Mouse (Mus musculus) granulocyte monocyte progenitor cell, adult 5-6 weeks (primary cell): ENCODE measurements around the gene Onecut3. TPM values are rescaled to one million over a fixed set of nuclear protein-coding genes. Genes with fewer than 3 reads are reported as not detected.

Experiments used
- ATAC-seq: replicated peaks from 2 replicates; pipeline ENCODE4 v1.8.0; 2016; ENCODE audit warnings: mild to moderate bottlenecking, moderate TSS enrichment, inconsistent platforms; ENCODE audit not compliant: poor library complexity, severe bottlenecking
- total RNA-seq, 2 experiments: library from RNA; stranded (forward) in 1 of 2; stranded (reverse) in 1 of 2; fragments of 200-712, 200-1000 nt in 1 of 2; fragments of >200 nt in 1 of 2; fragmentation: Nextera tagmentation in 1 of 2; gene quantifications; 2 replicates each; pipeline ENCODE4 v1.2.3; 2014 to 2017

Gene Onecut3
- total RNA-seq, 2 experiments from 2014 or later, result not detected

GRCm38 (mm10) chr10:80548428-80549006 is 53.9 kb downstream of the Onecut3 start:
- ATAC-seq, result peak; percentile 74

GRCm38 (mm10) chr10:80549279-80549678 is 54.6 kb downstream of the Onecut3 start:
- ATAC-seq, result no peak

GRCm38 (mm10) chr10:80552364-80552763 is 57.7 kb downstream of the Onecut3 start:
- ATAC-seq, result no peak

- no peak for ATAC-seq
Measured at GRCm38 (mm10) chr10:80553575-80553974, 58.9 kb downstream of the Onecut3 start.

- no peak for ATAC-seq
Measured at GRCm38 (mm10) chr10:80553997-80554396, 59.4 kb downstream of the Onecut3 start.

- ATAC-seq, result no peak; the same call in 1 of the 2 replicates
Measured at GRCm38 (mm10) chr10:80557346-80557965, 62.8 kb downstream of the Onecut3 start.

- ATAC-seq, result no peak
Measured at GRCm38 (mm10) chr10:80559431-80559830, 64.8 kb downstream of the Onecut3 start.

- ATAC-seq, result peak; percentile 57
Measured at GRCm38 (mm10) chr10:80560621-80561020, 66.0 kb downstream of the Onecut3 start.

GRCm38 (mm10) chr10:80561116-80561944 is 66.7 kb downstream of the Onecut3 start, which contains the start of gene Rexo1:
Gene Rexo1, minus strand, starts transcription at chr10:80561560.
- peak; percentile 67 for ATAC-seq

GRCm38 (mm10) chr10:80566375-80567092 is 71.9 kb downstream of the Onecut3 start:
- ATAC-seq, result peak; percentile 49

Other genes starting within 250 kb of the Onecut3 start
- gene Ndufs7, start 245.7 kb upstream of the Onecut3 start, total RNA-seq (2014; fragmentation: Nextera tagmentation), result 109 and 191 TPM in 2 replicates
- gene Ndufs7, start 245.7 kb upstream of the Onecut3 start, total RNA-seq (2017), result 97.9 and 124 TPM in 2 replicates
- 4.8 and 6.9 TPM in 2 replicates for gene Gamt, start 233.8 kb upstream of the Onecut3 start, total RNA-seq (2014; fragmentation: Nextera tagmentation)
- 3.1 and 5.7 TPM in 2 replicates for gene Gamt, start 233.8 kb upstream of the Onecut3 start, total RNA-seq (2017)
- 128 and 145 TPM in 2 replicates for gene Dazap1, start 233.3 kb upstream of the Onecut3 start, total RNA-seq (2014; fragmentation: Nextera tagmentation)
- gene Dazap1, start 233.3 kb upstream of the Onecut3 start, total RNA-seq (2017), result 154 and 157 TPM in 2 replicates
- 3,725 and 3,829 TPM in 2 replicates for gene Rps15, start 202.4 kb upstream of the Onecut3 start, total RNA-seq (2014; fragmentation: Nextera tagmentation)
- 2,646 and 2,810 TPM in 2 replicates for gene Rps15, start 202.4 kb upstream of the Onecut3 start, total RNA-seq (2017)
- not detected in 2 replicates for gene Apc2, start 198.9 kb upstream of the Onecut3 start, total RNA-seq (2014; fragmentation: Nextera tagmentation)
- gene Apc2, start 198.9 kb upstream of the Onecut3 start, total RNA-seq (2017), result not detected in 2 replicates
- gene 2310011J03Rik, start 174.3 kb upstream of the Onecut3 start, total RNA-seq (2014; fragmentation: Nextera tagmentation), result 35.2 and 45.0 TPM in 2 replicates
- gene 2310011J03Rik, start 174.3 kb upstream of the Onecut3 start, total RNA-seq (2017), result 16.4 and 17.4 TPM in 2 replicates
- 6.7 and 7.2 TPM in 2 replicates for gene Pcsk4, start 165.3 kb upstream of the Onecut3 start, total RNA-seq (2014; fragmentation: Nextera tagmentation)
- 0.98 and 1.6 TPM in 2 replicates for gene Pcsk4, start 165.3 kb upstream of the Onecut3 start, total RNA-seq (2017)
- gene Reep6, start 164.9 kb upstream of the Onecut3 start, total RNA-seq (2014; fragmentation: Nextera tagmentation), result 0.11 and 0.60 TPM in 2 replicates
- gene Reep6, start 164.9 kb upstream of the Onecut3 start, total RNA-seq (2017), result 0.22 and 2.7 TPM in 2 replicates
- gene Adamtsl5, start 146.4 kb upstream of the Onecut3 start, total RNA-seq (2014; fragmentation: Nextera tagmentation), result not detected in 2 replicates
- gene Adamtsl5, start 146.4 kb upstream of the Onecut3 start, total RNA-seq (2017), result not detected in 2 replicates
- gene Plk5, start 138.4 kb upstream of the Onecut3 start, total RNA-seq (2014; fragmentation: Nextera tagmentation), result not detected in 2 replicates
- not detected in 2 replicates for gene Plk5, start 138.4 kb upstream of the Onecut3 start, total RNA-seq (2017)
- gene Mex3d, start 107.2 kb upstream of the Onecut3 start, total RNA-seq (2014; fragmentation: Nextera tagmentation), result 0.67 and 3.6 TPM in 2 replicates
- 2.1 and 2.2 TPM in 2 replicates for gene Mex3d, start 107.2 kb upstream of the Onecut3 start, total RNA-seq (2017)
- gene Mbd3, start 95.3 kb upstream of the Onecut3 start, total RNA-seq (2014; fragmentation: Nextera tagmentation), result 85.0 and 105 TPM in 2 replicates
- 94.1 and 106 TPM in 2 replicates for gene Mbd3, start 95.3 kb upstream of the Onecut3 start, total RNA-seq (2017)
- gene Uqcr11, start 88.0 kb upstream of the Onecut3 start, total RNA-seq (2014; fragmentation: Nextera tagmentation), result 382 and 438 TPM in 2 replicates
- gene Uqcr11, start 88.0 kb upstream of the Onecut3 start, total RNA-seq (2017), result 172 and 277 TPM in 2 replicates
- 33.8 and 55.2 TPM in 2 replicates for gene Tcf3, start 61.2 kb upstream of the Onecut3 start, total RNA-seq (2014; fragmentation: Nextera tagmentation)
- gene Tcf3, start 61.2 kb upstream of the Onecut3 start, total RNA-seq (2017), result 30.7 and 48.4 TPM in 2 replicates
- gene Atp8b3, start 44.3 kb downstream of the Onecut3 start, total RNA-seq (2014; fragmentation: Nextera tagmentation), result 0.64 TPM in 1 of 2 replicates, not detected in the other
- not detected in 2 replicates for gene Atp8b3, start 44.3 kb downstream of the Onecut3 start, total RNA-seq (2017)
- 43.7 and 48.2 TPM in 2 replicates for gene Rexo1, start 66.7 kb downstream of the Onecut3 start, total RNA-seq (2014; fragmentation: Nextera tagmentation)
- gene Rexo1, start 66.7 kb downstream of the Onecut3 start, total RNA-seq (2017), result 17.5 and 28.8 TPM in 2 replicates
- gene Klf16, start 82.5 kb downstream of the Onecut3 start, total RNA-seq (2014; fragmentation: Nextera tagmentation), result 9.3 and 10.1 TPM in 2 replicates
- gene Klf16, start 82.5 kb downstream of the Onecut3 start, total RNA-seq (2017), result 2.8 and 6.8 TPM in 2 replicates
- gene Abhd17a, start 95.5 kb downstream of the Onecut3 start, total RNA-seq (2014; fragmentation: Nextera tagmentation), result 27.7 and 36.2 TPM in 2 replicates
- 24.2 and 33.5 TPM in 2 replicates for gene Abhd17a, start 95.5 kb downstream of the Onecut3 start, total RNA-seq (2017)
- 40.5 and 72.3 TPM in 2 replicates for gene Scamp4, start 108.0 kb downstream of the Onecut3 start, total RNA-seq (2014; fragmentation: Nextera tagmentation)
- gene Scamp4, start 108.0 kb downstream of the Onecut3 start, total RNA-seq (2017), result 10.7 and 11.4 TPM in 2 replicates
- gene Adat3, start 108.0 kb downstream of the Onecut3 start, total RNA-seq (2014; fragmentation: Nextera tagmentation), result 0.79 TPM in 1 of 2 replicates, not detected in the other
- gene Adat3, start 108.0 kb downstream of the Onecut3 start, total RNA-seq (2017), result 0.34 and 0.67 TPM in 2 replicates
- 3.1 TPM in 1 of 2 replicates, not detected in the other for gene Gm49322, start 111.2 kb downstream of the Onecut3 start, total RNA-seq (2014; fragmentation: Nextera tagmentation)
- 0.39 TPM in 1 of 2 replicates, not detected in the other for gene Gm49322, start 111.2 kb downstream of the Onecut3 start, total RNA-seq (2017)
- 47.7 and 65.2 TPM in 2 replicates for gene Csnk1g2, start 128.0 kb downstream of the Onecut3 start, total RNA-seq (2014; fragmentation: Nextera tagmentation)
- 112 and 127 TPM in 2 replicates for gene Csnk1g2, start 128.0 kb downstream of the Onecut3 start, total RNA-seq (2017)
- gene Btbd2, start 162.2 kb downstream of the Onecut3 start, total RNA-seq (2014; fragmentation: Nextera tagmentation), result 26.1 and 34.6 TPM in 2 replicates
- 13.3 and 34.8 TPM in 2 replicates for gene Btbd2, start 162.2 kb downstream of the Onecut3 start, total RNA-seq (2017)
- 49.2 and 63.3 TPM in 2 replicates for gene Mknk2, start 183.3 kb downstream of the Onecut3 start, total RNA-seq (2014; fragmentation: Nextera tagmentation)
- 37.7 and 58.0 TPM in 2 replicates for gene Mknk2, start 183.3 kb downstream of the Onecut3 start, total RNA-seq (2017)
- 34.1 and 37.2 TPM in 2 replicates for gene Mob3a, start 207.1 kb downstream of the Onecut3 start, total RNA-seq (2014; fragmentation: Nextera tagmentation)
- 34.2 and 59.8 TPM in 2 replicates for gene Mob3a, start 207.1 kb downstream of the Onecut3 start, total RNA-seq (2017)
- 9.0 and 17.3 TPM in 2 replicates for gene Izumo4, start 207.3 kb downstream of the Onecut3 start, total RNA-seq (2014; fragmentation: Nextera tagmentation)
- gene Izumo4, start 207.3 kb downstream of the Onecut3 start, total RNA-seq (2017), result 7.1 and 7.8 TPM in 2 replicates
- 43.2 and 47.8 TPM in 2 replicates for gene Ap3d1, start 247.4 kb downstream of the Onecut3 start, total RNA-seq (2014; fragmentation: Nextera tagmentation)
- 34.5 and 42.2 TPM in 2 replicates for gene Ap3d1, start 247.4 kb downstream of the Onecut3 start, total RNA-seq (2017)